In genomic region chr11:22564676-22565075, GRCm38 (mm10) we compare ENCODE assay signal across 29 mouse cellular contexts. TPM values are rescaled to one million over a fixed set of nuclear protein-coding genes. Genes with fewer than 3 reads are reported as not detected.
A peak's percentile ranks its signal among the peaks of the same experiment; 100 is the strongest.
DNase-seq lines count a peak whose midpoint lies in the region; ATAC-seq lines count a peak whose summit lies in the region.
"Had no signal": no experiment of that assay in that cellular context is flagged by ENCODE, and none has a peak within 500 bp of the region (broad histone marks: within the 10 kb centered on the region; RNA-seq: fewer than 3 reads in every experiment).

No protein-coding gene starts in this region.

- no peaks in the 10 kb centered on the region for H3K36me3 ChIP-seq in midbrain, embryonic 14.5 days (ENCODE audit: control insufficient read depth, insufficient read depth, low read length)
- H3K36me3 ChIP-seq in midbrain, embryonic 16.5 days (ENCODE audit: control insufficient read depth, insufficient read depth, low read length), result no peaks in the 10 kb centered on the region
- H3K36me3 ChIP-seq: embryonic facial prominence, embryonic 12.5 days; forebrain, embryonic 12.5 days; G1E; heart, embryonic 13.5 days; hindbrain, embryonic 12.5 days; liver, embryonic 12.5 days; midbrain, embryonic 12.5 days; neural tube, embryonic 13.5 days had no signal

- no peak overlapping the region for H3K27ac ChIP-seq in midbrain, embryonic 14.5 days (replicated peaks; ENCODE audit: low read depth, low read length)
- H3K27ac ChIP-seq in midbrain, embryonic 16.5 days (ENCODE audit: low read length), result no peak overlapping the region
- H3K27ac ChIP-seq: embryonic facial prominence, embryonic 12.5 days; forebrain, embryonic 12.5 days; heart, adult 2 months; heart, embryonic 13.5 days; hindbrain, embryonic 12.5 days; left cerebral cortex, adult 2 months; liver, embryonic 12.5 days; midbrain, embryonic 12.5 days; neural tube, embryonic 13.5 days had no signal

- H3K4me2 ChIP-seq in midbrain, embryonic 14.5 days (ENCODE audit: low read length), result no peak overlapping the region
- no peak overlapping the region for H3K4me2 ChIP-seq in midbrain, embryonic 16.5 days (ENCODE audit: low read length)
- H3K4me2 ChIP-seq: embryonic facial prominence, embryonic 12.5 days; forebrain, embryonic 12.5 days; heart, embryonic 13.5 days; hindbrain, embryonic 12.5 days; liver, embryonic 12.5 days; midbrain, embryonic 12.5 days; neural tube, embryonic 13.5 days had no signal

- ATAC-seq in midbrain, embryonic 14.5 days (ENCODE audit: low FRiP score, low TSS enrichment), result no peak
- ATAC-seq in midbrain, embryonic 16.5 days, result no peak
- ATAC-seq: activated CD4-positive, CD25-positive, alpha-beta regulatory T cell, adult 4 months; inflammation-experienced regulatory T-cells, adult 6 months; liver, embryonic 12.5 days had no signal

- no peak overlapping the region for H3K4me3 ChIP-seq in midbrain, embryonic 14.5 days (replicated peaks; ENCODE audit: low read depth, low read length)
- H3K4me3 ChIP-seq in midbrain, embryonic 16.5 days (ENCODE audit: low read depth, low read length), result no peak overlapping the region
- H3K4me3 ChIP-seq: embryonic facial prominence, embryonic 12.5 days; erythroblast, embryonic 14.5 days; forebrain, embryonic 12.5 days; heart, adult 2 months; heart, embryonic 13.5 days; hindbrain, embryonic 12.5 days; left cerebral cortex, adult 2 months; liver, embryonic 12.5 days; midbrain, embryonic 12.5 days; myocyte; neural tube, embryonic 13.5 days had no signal

- H3K9me3 ChIP-seq in midbrain, embryonic 14.5 days (ENCODE audit: control insufficient read depth, low read length), result no peaks in the 10 kb centered on the region
- H3K9me3 ChIP-seq in midbrain, embryonic 16.5 days (replicated peaks; ENCODE audit: control insufficient read depth, low read length, poor library complexity, severe bottlenecking), result no peaks in the 10 kb centered on the region
- H3K9me3 ChIP-seq: embryonic facial prominence, embryonic 12.5 days; forebrain, embryonic 12.5 days; G1E; heart, embryonic 13.5 days; hindbrain, embryonic 12.5 days; liver, embryonic 12.5 days; midbrain, embryonic 12.5 days; neural tube, embryonic 13.5 days had no signal

- peak; percentile 73 to 76 for DNase-seq in cerebellum, postnatal 14 days
- DNase-seq in cerebellum, adult 9-11 months, result no peak
- peak; percentile 57 for DNase-seq in heart, adult 11 months
- DNase-seq in heart, postnatal 10 days, result no peak
- peak; percentile 12 for DNase-seq in midbrain, embryonic 14.5 days
- no peak for DNase-seq in urinary bladder, postnatal 36 days (ENCODE audit: low spot score in 2 of 2)
- DNase-seq: B cell, adult 2 months; heart, adult 2 months; kidney, adult 18-20 months; kidney, postnatal 10 days; lung, adult 18-20 months; lung, postnatal 10 days; retina, postnatal 1 day; right cerebral cortex, postnatal 25 days had no signal

- H3K4me1 ChIP-seq in midbrain, embryonic 14.5 days (ENCODE audit: control insufficient read depth, insufficient read depth, low read length), result peaks cover 14% of the 10 kb centered on the region
- peaks cover 13% of the 10 kb centered on the region; the same call in 1 of the 2 replicates for H3K4me1 ChIP-seq in midbrain, embryonic 16.5 days (ENCODE audit: control insufficient read depth, insufficient read depth, low read length)
- H3K4me1 ChIP-seq: liver, embryonic 12.5 days had no signal

- no peaks in the 10 kb centered on the region for H3K27me3 ChIP-seq in midbrain, embryonic 14.5 days (ENCODE audit: control insufficient read depth, insufficient read depth, low read length)
- H3K27me3 ChIP-seq in midbrain, embryonic 16.5 days (ENCODE audit: control insufficient read depth, insufficient read depth, low read depth, low read length), result no peaks in the 10 kb centered on the region
- H3K27me3 ChIP-seq: CH12.LX; embryonic facial prominence, embryonic 12.5 days; forebrain, embryonic 12.5 days; heart, embryonic 13.5 days; hindbrain, embryonic 12.5 days; liver, embryonic 12.5 days; midbrain, embryonic 12.5 days; neural tube, embryonic 13.5 days had no signal

- 90% methylated on average over 3 of the region's 3 CpGs for WGBS in midbrain, embryonic 14.5 days
- WGBS in midbrain, embryonic 16.5 days, result 84% methylated on average over 3 of the region's 3 CpGs

- intact Hi-C loops in heart, postnatal 10 days (cut with DNase I), result no loop called here

- no peak overlapping the region for H3K9ac ChIP-seq in midbrain, embryonic 14.5 days (replicated peaks; ENCODE audit: low read length)
- H3K9ac ChIP-seq in midbrain, embryonic 16.5 days (ENCODE audit: low read depth, low read length), result no peak overlapping the region
- H3K9ac ChIP-seq: embryonic facial prominence, embryonic 12.5 days; forebrain, embryonic 12.5 days; heart, embryonic 13.5 days; hindbrain, embryonic 12.5 days; liver, embryonic 12.5 days; midbrain, embryonic 12.5 days; neural tube, embryonic 13.5 days had no signal

RNA-seq across cellular contexts. Expression of gene Tmem17, which starts 52.8 kb away (rescaled TPM):
- 1 to 10 TPM; 2.1 to 3.7 TPM for total RNA-seq in heart, postnatal 10 days (2021)
- polyA plus RNA-seq in midbrain, embryonic 14.5 days (2014; fragmentation: Nextera tagmentation; extraction: Ambion mirVana), result 23.5 and 24.4 TPM in 2 replicates
- polyA plus RNA-seq in midbrain, embryonic 16.5 days (2015; fragmentation: Nextera tagmentation; extraction: Ambion mirVana), result 23.9 and 24.7 TPM in 2 replicates
- total RNA-seq: G1E had no signal
- polyA plus RNA-seq: erythroblast, embryonic 14.5 days; G1E had no signal

Comparison
In these comparisons a context has a peak if more than half of its experiments do, and no peak if none do; other contexts are left out.
1. DNase-seq: peak in cerebellum, postnatal 14 days (2 of 2), heart, adult 11 months (single experiment) and midbrain, embryonic 14.5 days (single experiment); none in cerebellum, adult 9-11 months (single experiment), heart, postnatal 10 days (0 of 2) and urinary bladder, postnatal 36 days (0 of 2).